Mouse (Mus musculus) left cerebral cortex, postnatal 10 days (tissue): Measurements from ENCODE around the gene Hsf2bp. TPM values are rescaled to one million over a fixed set of nuclear protein-coding genes. Genes with fewer than 3 reads are reported as not detected.

ENCODE experiments used
- DNase-seq, 2 experiments: peaks; one replicate each; pipeline ENCODE4 v3.0.0; 2021 to 2022; ENCODE audit warnings: low spot score in 2 of 2, mixed read lengths in 1 of 2; ENCODE audit errors: extremely low spot score in 1 of 2
- intact Hi-C: fragments of 180-260 bp; cut with DNase I; formaldehyde crosslinking; loops from one replicate; pipeline ENCODE4 v1.15.1; 2025
- total RNA-seq, 2 experiments: library from RNA; stranded (reverse); gene quantifications; 2 replicates each; pipeline ENCODE4 v1.2.3; 2021

The Hsf2bp gene
- total RNA-seq, 2 experiments from 2014 or later = 0.93 to 1.4 TPM

DNA sequence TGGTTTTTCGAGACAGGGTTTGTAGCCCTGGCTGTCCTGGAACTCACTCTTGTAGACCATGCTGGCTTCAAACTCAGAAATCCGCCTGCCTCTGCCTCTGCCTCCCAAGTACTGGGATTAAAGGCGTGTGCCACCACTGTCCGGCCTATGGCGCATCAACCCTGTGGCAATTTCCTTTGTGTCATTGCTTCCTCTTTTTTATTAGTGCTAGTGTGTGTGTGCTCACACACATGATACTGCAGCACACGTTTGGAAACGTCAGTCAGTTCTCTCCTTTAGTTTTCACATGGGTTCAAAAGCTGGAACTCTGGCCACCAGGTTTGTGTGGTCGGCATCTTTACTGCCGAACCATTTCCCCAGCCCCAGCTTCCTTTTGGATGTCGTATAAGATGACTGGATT is 4.1 kb upstream of the Hsf2bp start:
- no peak for DNase-seq
- intact Hi-C loops = no loop called here

DNA sequence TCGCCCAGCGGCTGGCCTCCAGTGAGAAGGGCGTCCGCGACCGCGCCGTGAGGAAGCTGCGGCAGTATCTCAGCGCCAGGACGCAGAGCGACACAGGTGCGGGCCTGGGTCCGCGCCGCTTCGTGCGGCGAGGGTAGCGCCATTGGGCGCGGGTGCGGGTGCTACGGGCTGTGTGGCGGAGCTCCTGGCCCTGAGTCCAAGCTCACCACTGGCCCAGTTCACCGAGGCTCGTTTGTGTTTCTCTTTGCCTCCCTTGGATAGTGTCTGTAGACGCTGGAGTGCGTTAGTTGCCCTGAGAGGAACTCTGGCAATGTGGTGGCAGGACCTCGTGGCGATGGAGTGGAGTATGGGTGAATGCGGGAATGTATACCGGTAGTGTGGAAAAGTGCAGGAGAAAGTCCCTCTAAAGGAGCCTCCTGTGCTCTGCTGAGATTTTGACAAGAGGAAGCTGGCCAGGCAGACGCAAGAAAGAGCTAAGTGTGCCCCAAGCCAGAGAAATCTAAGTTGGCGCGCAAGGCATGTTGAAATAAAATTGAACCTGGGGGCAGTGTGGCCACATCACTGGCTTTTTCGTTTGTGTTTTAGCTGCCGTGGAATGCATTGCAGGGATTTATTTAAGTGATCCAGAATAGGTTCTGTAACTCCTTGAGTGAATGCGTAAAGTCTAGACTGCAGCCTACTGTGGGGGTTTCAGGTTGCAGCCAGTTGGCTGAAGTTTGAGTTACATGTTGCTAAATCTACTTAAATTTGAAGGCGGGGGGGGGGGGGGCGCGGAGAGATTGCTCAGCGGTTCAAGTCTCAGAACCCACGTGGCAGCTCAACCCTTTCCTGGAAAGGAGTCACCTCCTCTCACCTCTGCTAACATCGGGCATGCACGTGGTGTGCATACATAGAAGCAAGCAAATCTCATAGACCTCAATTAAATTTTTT is 625 bp upstream of the Hsf2bp start:
- DNase-seq = no peak
- intact Hi-C loops = no loop called here

DNA sequence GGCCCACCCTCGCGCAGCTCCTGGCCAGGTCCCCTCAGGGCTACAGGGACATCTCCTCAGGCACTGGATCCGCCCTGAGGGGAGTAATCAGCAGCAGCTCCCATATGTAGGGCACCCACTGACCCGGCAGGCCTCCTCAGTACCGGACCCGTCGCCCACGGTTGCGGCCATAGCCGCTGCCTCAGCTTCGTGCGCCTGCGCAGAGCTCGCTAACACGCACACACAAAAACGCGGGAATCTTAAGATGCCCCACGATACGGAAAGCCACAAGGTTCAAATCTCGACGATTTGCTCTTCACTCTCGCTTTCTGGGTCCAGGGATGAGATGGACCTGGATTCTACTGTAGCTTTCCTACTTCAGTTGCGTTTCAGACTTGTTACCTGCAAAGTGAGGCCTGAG is 1.8 kb downstream of the Hsf2bp start:
- intact Hi-C loops = no loop called here
- no peak for DNase-seq

DNA sequence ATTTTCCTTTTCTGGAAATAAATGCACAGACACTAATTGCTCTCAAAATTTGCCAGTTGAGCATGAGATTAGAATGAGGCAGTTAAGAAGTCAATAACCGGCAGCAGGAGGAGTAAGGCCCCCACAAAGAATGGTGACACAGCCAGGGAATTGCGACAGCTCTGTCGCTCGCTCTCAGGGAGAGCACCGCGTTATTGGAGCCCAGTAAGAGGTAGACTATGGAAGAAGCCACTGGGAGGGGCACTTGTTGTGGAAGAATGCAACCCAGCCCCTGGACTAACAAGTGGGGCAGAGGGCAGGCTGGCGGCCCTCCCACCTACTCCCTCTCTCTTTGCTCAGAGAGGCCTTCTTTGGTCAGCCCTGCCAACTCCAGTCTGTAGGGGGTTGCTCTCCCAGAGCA is 4.5 kb downstream of the Hsf2bp start:
- no peak for DNase-seq
- intact Hi-C loops = no loop called here

DNA sequence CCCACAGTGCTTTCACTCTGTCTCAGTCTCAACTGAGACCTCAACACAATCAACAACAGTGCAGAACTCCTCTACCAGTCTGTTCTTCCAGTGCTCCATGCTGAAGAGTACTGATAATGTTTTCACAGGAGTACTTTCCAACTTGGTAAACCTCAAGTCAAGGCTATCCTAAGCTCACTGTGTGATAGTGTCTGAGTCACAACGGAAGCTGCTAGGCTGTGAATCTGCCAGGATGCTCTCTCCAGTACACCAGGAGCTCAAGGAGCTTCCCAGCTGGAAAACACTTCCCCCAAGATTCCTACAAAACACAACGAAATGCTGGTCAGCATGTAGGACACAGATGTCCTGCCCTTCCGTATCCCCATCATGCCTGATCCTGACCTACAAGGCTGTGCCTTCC is 7.8 kb downstream of the Hsf2bp start:
- intact Hi-C loops = loop anchor here (5.0 to 10.0 kb wide), 2 partner anchors 44 to 504 kb away; partner anchors contain the start of gene Ndufv3
- DNase-seq = no peak

DNA sequence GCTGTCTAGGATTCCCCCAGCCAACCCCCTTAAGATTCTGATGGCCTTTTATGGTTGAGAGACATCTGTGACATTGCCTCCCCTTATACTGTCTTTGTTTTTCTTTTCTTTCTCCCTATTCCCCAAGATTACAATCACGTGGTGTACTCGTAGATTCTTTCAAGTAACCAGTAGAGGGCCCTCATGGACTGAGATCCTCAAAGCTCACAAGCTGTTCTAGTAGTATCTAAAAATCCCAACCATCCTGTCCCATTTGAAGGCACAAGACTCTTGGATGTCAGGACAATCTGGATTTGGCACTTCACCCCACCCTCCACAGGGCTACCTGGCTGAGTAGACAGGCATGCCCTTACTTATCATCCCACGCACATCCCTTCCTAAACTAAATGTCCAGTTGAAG is 8.5 kb downstream of the Hsf2bp start:
- peak in 1 of 2 experiments; percentile 36 for DNase-seq
- intact Hi-C loops = loop anchor here (5.0 to 10.0 kb wide), 2 partner anchors 45 to 503 kb away; partner anchors contain the start of gene Ndufv3

DNA sequence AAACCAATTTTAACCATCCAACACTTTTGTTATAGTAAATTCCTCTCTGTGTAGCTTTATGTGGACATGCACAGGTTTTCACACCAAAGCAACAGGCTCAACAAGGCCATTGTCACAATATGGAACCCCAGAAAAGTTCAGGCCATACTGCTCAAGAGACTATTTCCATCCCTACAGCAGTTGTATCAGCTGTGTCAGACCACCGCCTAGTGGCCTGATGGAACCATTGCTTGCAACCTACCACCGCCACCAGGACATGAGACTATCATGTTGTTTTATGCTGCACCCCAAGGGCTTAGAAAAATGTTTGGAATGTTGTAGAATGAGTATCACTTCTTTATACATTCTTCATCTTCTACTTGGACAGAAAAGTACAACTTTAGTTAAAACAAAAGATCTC is 10.8 kb downstream of the Hsf2bp start:
- intact Hi-C loops = loop anchor here (1.0 to 10.0 kb wide), 3 partner anchors 47 to 501 kb away; partner anchors contain the start of gene Ndufv3
- peak; percentile 68 to 69 for DNase-seq

DNA sequence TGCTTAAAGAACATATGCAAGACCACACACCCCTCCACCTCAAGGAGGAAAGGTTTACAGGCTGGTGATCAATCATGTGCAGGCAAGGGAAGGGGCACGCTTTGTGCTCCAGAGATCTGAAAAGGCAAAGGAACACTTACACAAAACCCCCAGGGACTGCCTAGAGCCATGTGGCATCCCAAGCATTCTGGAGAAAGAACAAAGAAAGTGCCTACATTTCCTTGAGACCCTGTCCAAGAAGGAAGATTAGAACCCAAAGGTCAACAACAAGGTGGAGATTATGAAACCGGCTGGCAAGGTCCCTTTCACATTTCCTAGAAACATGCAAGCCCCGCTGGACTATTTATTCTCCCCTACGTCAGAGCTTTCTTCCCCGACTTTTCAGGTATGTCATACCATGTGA is 11.5 kb downstream of the Hsf2bp start:
- intact Hi-C loops = loop anchor here (1.0 to 10.0 kb wide), 5 partner anchors 48 to 500 kb away; partner anchors contain the start of genes Ndufv3 and Sik1
- no peak for DNase-seq

DNA sequence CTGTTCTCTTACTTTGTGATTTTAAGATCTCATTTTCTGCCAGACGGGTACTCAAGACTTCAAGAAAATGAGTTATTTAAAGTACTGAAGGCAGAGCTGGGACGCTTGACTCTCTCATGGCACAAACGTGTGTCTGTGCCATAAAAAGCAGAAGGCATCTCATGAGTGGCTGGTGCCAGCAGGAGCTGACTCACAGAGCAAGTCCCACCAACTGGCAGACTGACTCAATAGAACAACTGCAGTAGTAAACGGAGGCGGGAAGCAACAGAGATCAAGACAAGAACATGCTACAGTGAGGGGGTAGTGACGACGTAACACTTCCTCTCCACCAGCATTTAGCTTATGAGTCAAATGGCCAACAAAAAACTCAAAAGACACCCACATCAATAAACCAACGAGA is 13.1 kb downstream of the Hsf2bp start:
- intact Hi-C loops = loop anchor here (5.0 to 10.0 kb wide), 3 partner anchors 146 to 498 kb away; partner anchors contain the start of genes Ndufv3 and Sik1
- DNase-seq = peak; percentile 41 to 76

DNA sequence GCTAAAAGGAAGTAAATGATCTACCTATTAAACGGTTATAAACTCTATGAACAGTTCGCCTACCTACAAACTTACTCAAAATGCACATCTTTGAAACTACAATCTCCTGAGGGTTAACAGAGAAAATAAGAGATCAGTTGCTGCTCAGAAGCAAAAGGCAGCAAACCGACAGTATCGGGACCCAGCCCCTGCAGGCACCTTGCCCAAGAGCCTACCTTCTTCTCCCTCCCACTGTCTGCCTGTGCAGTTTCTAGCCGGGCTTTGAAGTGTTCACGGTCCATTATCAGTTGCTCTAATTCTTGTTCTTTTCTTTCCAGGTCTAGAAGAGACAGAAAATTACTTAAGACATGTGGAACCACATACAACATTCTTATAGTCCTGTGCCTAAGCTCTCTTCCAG is 13.6 kb downstream of the Hsf2bp start:
- DNase-seq = no peak
- intact Hi-C loops = loop anchor here (5.0 to 10.0 kb wide), 3 partner anchors 145 to 498 kb away; partner anchors contain the start of genes Ndufv3 and Sik1

DNA sequence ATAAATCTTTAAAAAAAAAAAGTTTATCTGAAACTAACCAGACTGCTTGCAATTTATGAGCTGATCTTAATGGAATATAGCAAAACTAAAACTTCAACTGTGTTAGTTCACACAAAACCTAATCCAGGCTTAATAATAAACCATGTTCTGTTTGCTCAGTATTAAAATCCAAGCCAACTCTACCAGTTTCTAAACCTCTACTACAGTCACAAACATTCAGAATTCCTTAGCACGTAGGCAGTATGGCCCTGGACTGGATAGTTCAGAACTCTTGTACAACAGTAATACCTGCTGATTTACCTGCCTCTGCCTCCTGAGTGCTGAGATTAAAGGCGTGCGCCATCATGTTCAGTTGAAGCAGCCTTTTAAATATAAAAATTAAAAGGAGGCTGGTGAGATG is 14.2 kb downstream of the Hsf2bp start:
- DNase-seq = no peak
- intact Hi-C loops = loop anchor here (5.0 to 10.0 kb wide), 3 partner anchors 145 to 497 kb away; partner anchors contain the start of genes Ndufv3 and Sik1

DNA sequence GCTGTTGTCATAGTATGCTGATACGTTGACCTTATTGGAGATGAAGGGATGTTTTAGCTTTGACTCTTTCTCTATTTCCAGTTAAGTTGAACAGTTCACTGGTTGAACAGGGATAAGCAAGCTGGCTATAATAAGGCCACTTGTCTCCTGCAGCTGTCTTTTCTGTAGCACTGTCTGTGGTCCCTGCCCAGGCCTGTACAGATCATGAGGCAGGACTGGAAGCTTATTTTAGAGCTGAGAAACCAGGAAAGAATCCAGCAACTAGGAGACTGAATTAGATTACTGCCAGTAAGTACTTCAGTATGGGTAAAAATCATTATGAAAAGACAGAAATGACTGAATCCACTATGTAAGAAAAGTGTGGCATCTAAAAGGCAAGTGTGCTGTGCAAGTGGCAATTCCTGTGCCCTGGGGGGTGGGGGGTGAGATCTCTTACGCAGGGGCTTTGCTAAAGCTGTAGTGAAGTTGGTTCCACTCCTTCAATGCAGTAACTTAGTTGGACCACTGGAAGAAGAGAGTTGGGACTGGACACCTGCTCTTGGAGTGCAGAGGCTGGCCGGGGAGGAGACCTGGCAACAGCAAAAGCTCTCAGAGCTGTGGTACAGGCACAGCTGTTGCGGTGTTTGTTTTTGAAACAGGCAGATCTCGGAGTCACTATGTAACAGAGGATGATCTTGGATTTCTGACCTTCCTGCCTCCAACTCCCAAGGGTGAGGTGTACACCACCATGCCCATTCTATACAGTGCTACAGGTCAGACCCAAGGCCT is 17.8 kb downstream of the Hsf2bp start:
- intact Hi-C loops = no loop called here
- peak in 1 of 2 experiments; percentile 20 for DNase-seq

DNA sequence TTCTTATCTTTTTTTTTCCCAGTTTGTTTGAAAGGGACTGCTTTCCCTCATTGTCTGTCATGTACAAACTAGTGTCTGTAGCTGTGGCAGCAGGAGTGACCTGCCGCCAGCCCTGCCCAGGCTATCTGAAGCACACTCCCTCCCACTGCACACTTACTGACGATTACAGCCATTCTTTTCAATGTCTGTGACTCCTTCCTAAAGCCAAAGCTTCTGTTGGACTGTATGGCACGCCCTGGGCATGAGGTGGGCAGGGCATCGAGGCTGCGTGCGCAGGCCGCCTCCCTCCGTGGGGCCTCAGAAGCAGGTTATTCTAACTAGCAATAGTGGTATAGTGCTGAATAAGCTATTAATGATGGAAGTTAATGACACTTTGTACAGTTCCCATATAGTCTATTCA is 19.7 kb downstream of the Hsf2bp start:
- DNase-seq = no peak
- intact Hi-C loops = no loop called here

DNA sequence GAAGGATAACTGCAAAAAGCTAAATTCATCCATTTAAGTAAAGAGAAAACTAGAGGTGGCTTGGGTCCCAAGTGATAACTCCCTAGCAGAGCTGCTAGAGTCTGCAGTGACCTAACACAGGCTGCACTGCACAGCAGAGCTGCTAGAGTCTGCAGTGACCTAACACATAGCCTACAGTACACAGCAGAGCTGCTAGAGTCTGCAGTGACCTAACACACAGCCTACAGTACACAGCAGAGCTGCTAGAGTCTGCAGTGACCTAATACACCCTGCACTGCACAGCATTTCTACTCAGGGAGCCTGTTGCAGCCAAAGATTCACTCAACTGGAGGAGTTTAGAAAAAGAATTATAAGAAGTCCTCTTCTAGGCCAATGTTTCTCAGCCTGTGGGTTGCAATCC is 22.5 kb downstream of the Hsf2bp start:
- DNase-seq = no peak
- intact Hi-C loops = no loop called here

DNA sequence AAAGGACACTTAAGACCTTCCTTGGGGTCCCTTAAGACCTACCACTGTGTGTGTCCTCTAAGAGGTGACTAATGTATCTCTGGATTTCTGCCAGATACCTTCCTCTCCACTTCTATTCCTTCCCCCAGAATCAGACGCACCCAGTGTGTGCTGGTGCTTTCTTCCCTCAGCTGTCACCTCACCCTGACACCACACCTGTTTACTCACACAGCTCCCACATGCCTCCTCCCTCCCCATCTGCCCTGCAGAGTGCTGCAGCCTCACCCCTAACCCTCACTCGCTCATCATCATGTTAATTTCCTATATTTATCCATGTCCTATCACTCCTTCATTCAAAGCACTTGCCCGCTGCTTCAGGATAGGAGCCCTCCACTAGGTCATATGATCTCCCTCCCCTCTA is 23.9 kb downstream of the Hsf2bp start:
- intact Hi-C loops = no loop called here
- DNase-seq = no peak

DNA sequence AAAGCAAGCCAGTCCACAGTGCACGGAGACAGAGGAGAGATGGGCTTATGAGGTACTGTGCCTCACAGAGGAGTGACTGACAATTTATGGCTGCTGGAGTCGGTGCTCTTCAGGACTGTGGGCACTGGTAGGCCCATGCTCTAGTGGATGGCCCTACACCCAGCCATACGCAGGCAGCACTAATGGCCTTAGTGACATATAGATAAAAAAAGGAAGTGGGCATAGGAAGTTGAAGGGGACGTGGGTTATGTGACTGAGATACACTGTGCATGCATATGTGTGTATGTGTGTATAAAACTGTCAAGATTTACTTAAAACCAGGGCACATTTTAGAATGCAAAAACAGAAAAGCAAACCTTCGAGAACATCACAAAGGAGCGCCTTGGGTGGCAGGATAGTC is 24.5 kb downstream of the Hsf2bp start:
- intact Hi-C loops = no loop called here

DNA sequence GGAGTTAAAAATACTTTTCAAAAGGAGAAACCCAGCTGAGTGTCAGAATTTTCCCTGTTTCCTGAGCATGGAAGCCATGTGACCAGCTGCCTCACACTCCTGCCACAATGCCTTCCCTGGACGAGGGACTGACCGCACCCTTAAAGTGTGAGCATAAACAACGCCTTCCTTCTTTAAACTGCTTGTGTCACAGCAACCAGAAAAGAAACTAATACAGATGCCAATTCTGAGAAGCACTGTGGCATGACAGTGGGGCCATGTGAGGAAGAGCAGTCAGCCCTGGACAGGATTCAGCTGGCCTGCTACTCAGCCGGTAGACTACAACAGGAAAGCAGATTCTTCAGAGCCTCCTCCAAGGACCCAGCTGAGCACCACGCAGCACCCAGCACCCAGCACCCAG is 29.3 kb downstream of the Hsf2bp start:
- intact Hi-C loops = no loop called here

More for the DNA sequence above, 24.5 kb downstream of the Hsf2bp start:
- no peak for DNase-seq

DNA sequence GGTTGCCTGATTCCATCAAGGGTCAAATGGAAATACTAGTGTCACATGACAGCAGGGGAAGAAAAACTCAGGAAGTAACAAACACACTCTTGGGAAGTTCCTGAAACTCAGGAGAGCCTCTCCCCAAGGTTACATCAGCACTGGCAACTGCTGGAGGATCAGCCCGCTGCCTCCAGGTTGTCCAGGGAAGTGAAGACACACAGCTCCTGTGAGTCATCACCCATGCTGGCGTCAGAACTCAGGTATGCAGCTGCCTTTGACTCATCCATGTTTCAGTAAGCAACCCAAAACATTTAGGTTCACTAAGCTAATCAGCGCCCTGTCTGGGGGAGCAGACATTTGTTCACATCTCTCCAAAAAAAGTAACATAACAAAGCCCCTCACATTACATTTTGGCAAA is 32.9 kb downstream of the Hsf2bp start:
- intact Hi-C loops = no loop called here
- no peak for DNase-seq

More for the DNA sequence above, 29.3 kb downstream of the Hsf2bp start:
- peak in 1 of 2 experiments; percentile 41 for DNase-seq

DNA sequence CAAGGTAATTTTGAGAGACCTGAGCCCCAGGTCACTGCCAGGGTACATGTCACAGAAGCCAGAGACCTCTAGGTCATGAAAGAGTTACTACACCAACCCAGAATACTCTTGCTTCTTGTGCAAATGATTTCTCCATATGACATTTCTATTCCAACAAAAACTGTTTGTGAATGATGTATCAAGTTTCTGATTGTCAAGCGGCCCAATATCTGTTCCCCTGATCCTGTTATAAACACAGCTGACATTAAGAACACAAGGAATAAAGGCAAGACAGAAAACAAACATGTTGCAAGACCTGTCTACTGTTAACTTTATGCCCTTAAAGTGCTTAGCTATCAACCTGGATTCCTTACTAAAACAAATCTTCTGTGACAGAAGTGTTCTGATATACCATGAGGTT is 37.8 kb downstream of the Hsf2bp start:
- intact Hi-C loops = no loop called here
- DNase-seq = no peak
